ENCODE assay signal across 8 mouse cellular contexts in genomic region chr11:5165471-5165916, GRCm38 (mm10). TPM values are rescaled to one million over a fixed set of nuclear protein-coding genes. Genes with fewer than 3 reads are reported as not detected.
DNase-seq lines count a peak whose midpoint lies in the region; ATAC-seq lines count a peak whose summit lies in the region.

No protein-coding gene starts in this region.

- H3K36me3 ChIP-seq in hindbrain, embryonic 12.5 days: no peaks in the 10 kb centered on the region

- DNase-seq in MN1 (ENCODE audit: low spot score): peak; percentile 84
- peak; percentile 84 to 91 for DNase-seq in cerebellum, postnatal 10 days
- DNase-seq in frontal cortex, postnatal 36 days (ENCODE audit: low spot score in 2 of 2): peak; percentile 76 to 87
- DNase-seq in left cerebral cortex, postnatal 36 days (ENCODE audit: low spot score in 2 of 2): peak; percentile 81 to 86
- peak; percentile 81 for DNase-seq in right cerebral cortex, adult 18-20 months
- no peak for DNase-seq in thymus, postnatal 10 days (ENCODE audit: low spot score in 2 of 2)
- DNase-seq in urinary bladder, postnatal 10 days (ENCODE audit: low spot score): no peak

- H3K27me3 ChIP-seq in hindbrain, embryonic 12.5 days: no peaks in the 10 kb centered on the region

- H3K4me3 ChIP-seq in hindbrain, embryonic 12.5 days: no peak overlapping the region

- H3K4me2 ChIP-seq in hindbrain, embryonic 12.5 days (replicated peaks): no peak overlapping the region

- H3K27ac ChIP-seq in hindbrain, embryonic 12.5 days: peak overlapping the region; percentile 60; the same call in 1 of the 2 replicates

- H3K9me3 ChIP-seq in hindbrain, embryonic 12.5 days (replicated peaks): 0 out of 2 replicates have a peak, but pooled peaks cover 5% of the 10 kb centered on the region

- peak; percentile 43; the same call in 1 of the 2 replicates for ATAC-seq in hindbrain, embryonic 12.5 days (ENCODE audit: low FRiP score)

- WGBS in hindbrain, embryonic 12.5 days: 20% methylated on average over 8 of the region's 8 CpGs

- intact Hi-C loops in left cerebral cortex, postnatal 36 days (cut with DNase I): no loop called here

- H3K9ac ChIP-seq in hindbrain, embryonic 12.5 days: no peak overlapping the region

- H3K4me1 ChIP-seq in hindbrain, embryonic 12.5 days: peaks cover 29% of the 10 kb centered on the region

RNA-seq across cellular contexts. Expression of gene Emid1, which starts 13.4 kb away (rescaled TPM):
- 17.7 and 21.9 TPM in 2 replicates for polyA plus RNA-seq in hindbrain, embryonic 12.5 days (2016; fragmentation: Nextera tagmentation; extraction: Ambion mirVana)
- 10 to 100 TPM in 1 of 2 experiments, 1 to 10 TPM in 1; 9.8 to 10.9 TPM for total RNA-seq in left cerebral cortex, postnatal 36 days (2021)

Comparison
In these comparisons a context has a peak if more than half of its experiments do, and no peak if none do; other contexts are left out.
1. DNase-seq: peak in MN1 (single experiment), cerebellum, postnatal 10 days (2 of 2), frontal cortex, postnatal 36 days (2 of 2), left cerebral cortex, postnatal 36 days (2 of 2) and right cerebral cortex, adult 18-20 months (single experiment); none in thymus, postnatal 10 days (0 of 2) and urinary bladder, postnatal 10 days (single experiment).